Mouse (Mus musculus) liver, adult (tissue): Measurements from ENCODE around the gene Rev3l.

Source experiments
- GATA4 ChIP-seq: IDR thresholded peaks from 2 replicates; pipeline ENCODE4 v1.6.1; 2014; ENCODE audit warnings: mild to moderate bottlenecking, low read length; ENCODE audit not compliant: insufficient replicate concordance

Rev3l gene

DNA sequence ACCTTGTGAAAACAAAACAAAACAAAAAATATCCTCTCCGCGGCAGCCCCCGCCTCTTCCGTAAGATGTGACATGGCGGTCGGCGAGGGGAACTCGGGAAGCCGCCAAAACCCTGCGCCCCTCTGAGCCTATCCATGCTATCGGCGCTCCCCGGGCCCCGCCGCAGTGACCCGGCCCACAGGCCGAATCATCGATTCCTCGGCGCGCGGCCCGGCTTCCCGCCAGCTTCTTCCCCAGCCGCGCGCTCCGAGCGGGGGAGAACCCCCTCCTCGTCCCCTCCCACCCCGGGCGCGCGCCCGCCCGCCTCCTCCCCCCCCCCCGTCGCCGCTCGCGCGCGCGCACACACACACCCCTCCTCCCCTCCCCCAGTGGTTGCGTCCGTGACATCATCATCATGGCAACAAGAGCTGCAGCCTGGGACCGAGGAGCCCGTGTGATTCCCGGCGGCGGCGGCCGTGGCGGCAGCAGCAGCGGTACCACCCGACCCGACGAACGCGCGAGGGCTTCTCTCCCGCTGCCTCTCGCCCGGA is at the start of gene Rev3l:
TSS of gene Rev3l (plus strand) at position 383 of the 530 bp plus-strand sequence.
- TF ChIP-seq GATA4: peak; percentile 13; the same call in 1 of the 2 replicates

DNA sequence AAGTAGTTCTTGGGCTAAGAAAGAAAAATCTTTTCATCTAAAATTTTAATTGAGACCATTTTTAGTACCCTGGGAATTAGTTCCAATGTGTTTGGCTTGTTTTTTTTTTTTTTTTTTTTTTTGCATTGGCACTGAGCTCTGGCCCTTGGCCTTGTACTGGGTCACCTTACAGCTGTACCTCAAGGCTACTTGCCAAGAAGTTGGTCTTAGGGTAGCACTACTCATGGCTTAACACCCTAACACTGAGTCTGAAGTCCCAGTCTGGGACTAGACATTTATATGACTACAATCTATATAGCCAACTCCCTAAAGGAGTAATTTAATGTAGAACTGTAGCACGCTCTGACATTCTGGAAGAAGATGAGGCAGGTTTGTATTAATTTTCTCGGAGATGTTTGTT is 49.4 kb upstream of the Rev3l start:
- no peak for TF ChIP-seq GATA4

DNA sequence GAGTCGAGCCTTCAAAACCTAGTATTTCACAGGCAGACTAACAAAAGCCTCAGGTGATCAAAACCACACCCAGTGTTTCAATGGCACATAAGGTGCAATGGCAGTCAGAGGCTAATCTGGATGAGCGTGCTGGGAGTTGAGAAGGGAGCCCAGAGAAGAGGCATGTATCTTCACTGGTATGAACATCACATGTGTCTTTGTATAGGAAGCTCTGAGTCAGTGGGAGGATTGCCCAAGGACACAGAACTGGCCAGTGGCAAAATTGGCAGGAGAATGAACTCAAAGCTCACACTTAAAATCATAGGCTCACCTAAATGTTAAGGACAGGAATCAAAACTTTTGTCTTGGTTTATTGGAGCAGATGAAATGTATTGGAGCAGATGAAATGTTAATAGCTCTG is 48.4 kb upstream of the Rev3l start:
- no peak for TF ChIP-seq GATA4

DNA sequence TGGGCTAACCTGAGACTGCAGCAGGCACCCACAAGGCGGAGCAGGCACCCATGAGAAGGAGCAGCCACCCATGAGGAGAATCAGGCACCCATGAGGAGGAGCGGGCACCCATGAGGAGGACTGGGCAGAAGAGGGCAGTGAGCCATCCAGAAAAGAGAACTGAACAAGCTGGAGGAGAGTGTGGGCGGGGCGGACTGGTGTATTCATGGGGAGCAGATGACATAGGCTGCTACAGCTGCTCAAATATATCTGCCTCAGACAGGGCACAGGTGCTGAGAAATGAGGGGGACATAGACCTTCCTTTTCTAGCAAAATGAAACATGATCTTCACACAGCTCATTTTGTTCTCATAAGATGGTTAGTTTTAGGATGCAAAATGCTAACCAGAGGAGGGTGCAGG is 45.1 kb upstream of the Rev3l start:
- TF ChIP-seq GATA4: no peak

DNA sequence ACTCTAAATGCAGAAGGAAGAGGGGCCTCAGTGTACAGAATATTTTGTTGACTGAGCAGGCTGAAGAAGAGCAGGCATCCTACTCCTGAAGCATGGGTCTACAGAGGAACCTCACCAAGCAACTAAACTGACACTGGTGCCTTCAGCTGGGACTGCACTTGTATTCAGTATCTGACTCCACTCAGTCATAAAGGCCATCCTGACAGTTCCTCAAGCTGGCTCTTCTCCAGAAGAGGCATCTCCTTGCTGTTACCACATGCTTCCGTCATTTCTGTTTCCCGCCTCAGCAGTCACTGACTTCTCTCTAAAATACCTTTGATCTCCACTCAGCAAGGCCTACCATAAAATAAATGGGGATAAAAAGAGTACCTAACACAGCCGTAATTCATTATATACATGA is 44.1 kb upstream of the Rev3l start:
- TF ChIP-seq GATA4: no peak

DNA sequence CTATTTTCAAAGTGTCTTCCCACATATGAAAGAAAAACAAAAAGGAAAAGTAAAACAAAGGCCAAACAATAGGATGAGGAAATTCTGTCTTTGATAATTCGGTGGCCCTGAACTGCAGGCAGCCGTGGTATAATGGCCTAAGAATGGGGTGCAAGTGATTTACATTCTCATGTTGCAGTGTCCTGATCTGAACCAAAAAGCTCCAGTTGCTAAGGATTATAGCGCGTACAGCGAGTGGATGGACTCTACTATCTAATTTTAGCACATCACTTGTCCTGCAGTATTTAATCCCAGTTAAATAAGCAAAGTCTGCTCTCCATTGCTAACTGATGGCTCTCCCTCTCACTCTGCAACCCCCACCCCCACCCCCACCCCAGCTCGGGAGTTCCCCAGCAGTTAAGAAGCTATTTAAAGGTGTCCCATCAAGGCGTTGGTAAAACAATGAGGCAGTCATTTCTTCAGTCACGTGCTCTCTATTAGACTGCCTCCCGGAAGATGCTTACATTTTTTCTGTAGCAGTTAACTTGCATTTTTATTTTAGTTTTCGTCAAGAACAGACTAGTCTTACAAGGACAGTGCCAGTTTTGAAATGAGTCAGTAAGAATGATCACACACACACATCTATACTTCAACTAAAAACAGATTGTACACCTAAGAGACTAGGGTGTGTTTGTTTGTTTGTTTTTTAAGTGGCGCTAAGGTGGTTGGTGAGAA is 40.4 kb upstream of the Rev3l start:
- TF ChIP-seq GATA4: no peak

DNA sequence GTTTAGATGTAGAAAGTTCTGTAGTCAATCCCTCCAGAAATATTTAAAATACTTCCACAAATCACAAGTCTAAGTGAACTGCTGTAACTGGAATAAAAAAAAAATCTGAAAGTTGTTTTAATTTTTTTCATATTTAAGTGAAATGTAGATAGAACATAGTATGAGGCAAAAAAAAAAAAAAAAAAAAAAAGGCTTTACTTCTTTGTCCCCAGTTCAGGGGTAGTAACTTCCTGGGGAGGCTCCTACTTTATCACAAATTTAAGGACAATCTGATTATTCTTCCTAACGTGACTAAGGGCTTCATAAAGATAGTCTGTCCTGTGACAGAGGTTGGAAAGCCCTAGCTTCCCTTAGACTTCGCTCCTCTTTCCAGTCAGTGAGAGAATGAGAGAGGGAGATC is 39.8 kb upstream of the Rev3l start:
- no peak for TF ChIP-seq GATA4

DNA sequence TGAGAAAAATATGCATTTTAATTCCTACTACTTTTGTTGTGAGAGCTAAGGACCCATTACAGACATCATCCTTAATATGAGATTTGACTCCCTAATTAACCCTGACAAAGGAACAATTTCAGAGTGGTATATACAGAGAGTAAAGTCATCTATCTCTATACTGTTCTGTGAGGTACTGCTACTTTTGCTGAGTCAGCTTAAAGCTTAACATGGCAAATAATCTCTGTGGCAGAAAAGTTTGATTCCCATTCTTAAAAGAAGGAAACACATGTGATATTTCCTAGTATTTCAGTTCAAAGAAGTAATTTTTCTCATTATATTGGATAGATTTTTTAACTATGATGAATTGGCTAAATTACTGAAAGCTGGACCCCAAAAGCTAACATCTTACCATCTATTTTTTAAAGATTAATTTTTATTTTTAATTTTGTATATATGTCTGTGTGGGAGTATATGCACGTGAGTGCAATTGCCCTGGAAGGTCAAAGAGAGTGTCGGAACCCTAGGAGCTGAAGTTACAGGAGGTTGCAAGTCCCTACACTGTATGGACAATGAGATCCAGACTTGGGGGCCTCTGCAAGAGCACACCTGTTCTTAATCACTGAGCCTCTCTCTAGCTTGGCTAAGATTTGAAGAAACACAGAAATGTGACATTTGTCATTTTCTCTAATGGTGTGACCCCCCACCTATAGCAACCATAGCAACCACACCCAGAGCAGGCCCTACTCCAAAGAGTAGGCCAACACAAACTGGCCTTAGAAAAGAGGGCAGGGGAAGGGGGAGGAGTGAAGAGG is 24.0 kb upstream of the Rev3l start:
- no peak for TF ChIP-seq GATA4

DNA sequence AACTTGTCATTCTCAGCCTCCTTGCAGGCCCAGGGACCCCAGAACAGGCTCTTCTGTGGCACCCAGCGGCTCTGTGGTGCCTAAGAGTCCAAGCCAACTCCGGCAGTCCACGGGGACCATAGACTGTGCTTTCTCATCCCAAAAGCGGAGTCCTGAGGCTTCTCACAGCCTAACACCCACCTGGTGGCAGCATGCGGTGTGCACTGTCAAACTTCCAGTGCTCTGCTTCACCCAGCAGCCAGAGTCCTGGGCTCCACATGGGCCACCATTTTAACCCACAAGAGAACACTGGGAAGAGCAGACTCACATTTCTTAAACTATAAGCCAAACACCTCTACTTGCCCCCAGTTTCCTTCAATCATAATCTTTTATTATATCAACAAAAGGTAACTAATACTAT is 15.0 kb upstream of the Rev3l start:
- no peak for TF ChIP-seq GATA4

DNA sequence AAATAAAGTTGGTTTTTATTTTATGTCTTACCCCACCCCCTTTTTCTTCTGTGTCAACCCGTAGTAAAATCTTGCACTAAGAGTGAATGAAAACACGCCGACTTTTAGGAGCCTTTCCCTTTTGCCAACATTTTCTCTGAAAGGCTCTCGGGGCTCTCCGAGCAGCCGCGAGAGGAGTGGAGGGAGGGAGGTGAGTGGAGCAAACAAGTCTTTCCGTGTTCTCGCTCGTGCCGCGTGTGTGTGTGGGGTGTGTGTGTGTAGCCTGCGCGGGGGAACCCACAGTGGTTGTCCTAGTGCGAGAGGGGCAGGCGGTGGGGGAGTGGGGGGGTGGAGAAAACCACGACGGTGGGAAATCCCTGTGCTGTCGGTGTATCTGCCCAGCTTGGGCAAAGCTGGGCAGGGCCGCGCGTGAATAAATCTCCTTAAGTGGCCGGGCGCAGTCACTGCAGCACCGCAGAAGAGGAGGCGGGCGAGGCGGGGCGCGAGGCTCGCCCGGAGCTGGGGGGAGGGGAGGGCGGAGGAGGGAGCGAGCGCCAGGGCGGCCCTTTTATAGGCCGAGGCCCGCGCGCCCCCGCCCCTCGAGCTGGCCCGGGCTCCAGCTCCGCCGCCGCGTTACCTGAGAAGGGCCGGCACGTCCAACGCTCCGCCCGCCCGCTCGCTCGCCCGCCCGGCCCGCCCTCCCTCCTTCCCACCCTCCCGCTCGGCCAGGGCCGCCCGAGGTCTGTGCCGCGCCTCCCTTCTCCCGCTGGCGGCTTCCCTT is 762 bp upstream of the Rev3l start:
- no peak for TF ChIP-seq GATA4

DNA sequence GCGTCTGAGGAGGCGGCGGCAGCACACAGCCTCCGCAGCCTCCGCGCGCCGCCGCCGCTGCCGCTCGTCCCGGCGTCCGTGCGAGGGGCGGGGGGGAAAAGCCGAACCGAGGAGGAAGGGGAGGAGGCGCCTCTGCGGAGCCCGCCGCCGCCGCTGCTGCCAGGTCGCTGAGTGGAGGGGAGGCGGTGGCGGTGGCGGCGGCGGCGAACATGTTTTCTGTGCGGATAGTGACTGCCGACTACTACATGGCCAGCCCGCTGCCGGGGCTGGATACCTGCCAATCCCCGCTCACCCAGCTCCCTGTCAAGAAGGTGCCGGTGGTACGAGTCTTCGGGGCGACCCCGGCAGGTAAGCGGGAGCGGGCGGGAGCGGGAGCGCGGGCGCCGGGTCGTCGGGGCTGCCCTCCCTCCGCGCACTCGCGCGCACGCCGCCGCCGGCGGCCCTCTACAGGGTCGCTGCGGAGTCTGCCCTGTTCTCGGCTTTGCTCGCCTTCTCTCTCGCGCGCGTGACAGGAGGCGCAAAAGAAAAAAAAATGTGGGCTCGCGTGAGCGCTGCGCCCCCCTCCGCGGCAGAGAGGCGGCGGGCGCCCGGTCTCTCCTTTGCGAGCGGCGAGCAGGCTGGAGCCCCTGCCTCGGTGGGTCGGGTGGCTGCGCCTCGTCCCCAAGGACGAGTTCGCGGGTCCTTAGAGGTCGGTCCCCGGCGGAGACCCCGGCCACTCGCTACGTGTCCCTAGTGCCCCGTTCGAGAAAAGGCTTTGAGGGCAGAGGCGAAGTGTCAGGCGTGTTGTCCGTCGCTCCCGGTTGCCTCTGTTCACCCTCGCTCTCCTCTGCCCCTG is 565 bp downstream of the Rev3l start:
- TF ChIP-seq GATA4: no peak

DNA sequence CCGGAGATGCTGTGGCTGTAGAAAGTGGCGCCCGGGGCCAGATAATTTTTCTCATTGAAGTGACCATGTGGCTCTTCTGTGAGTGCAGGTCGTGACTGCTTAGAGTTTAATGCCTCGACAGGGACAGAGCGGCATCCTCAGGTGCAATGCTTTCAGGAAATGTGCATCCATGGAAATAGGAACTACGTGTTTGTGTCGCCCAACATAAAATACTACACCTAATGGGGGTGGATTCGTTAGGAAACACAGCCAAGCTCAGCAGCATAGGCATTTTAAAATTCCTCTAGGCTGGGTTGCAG is 1.1 kb downstream of the Rev3l start:
- no peak for TF ChIP-seq GATA4

DNA sequence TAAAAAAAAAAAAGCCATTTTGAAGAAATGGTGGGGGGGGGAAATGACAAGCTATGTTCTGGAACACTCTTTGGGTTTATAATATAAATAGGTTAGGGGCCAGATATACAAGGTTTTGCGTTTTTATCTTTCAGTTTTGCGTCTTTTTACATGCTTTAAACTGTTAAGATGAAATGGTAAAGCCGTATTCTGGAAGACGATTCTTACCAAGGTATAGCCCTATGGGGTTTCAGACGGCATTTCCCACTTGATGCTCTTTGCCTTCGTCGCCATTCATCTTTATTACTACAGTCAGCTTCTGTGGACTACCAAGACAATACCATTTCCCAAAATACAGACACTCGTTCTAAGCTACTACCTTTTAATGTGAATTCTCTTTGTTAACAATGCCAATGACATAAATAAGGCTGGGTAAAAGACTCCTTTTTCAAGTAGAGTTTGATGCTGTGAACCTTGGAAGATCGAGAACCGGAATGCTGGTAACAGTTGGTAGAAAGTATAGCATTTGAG is 1.6 kb downstream of the Rev3l start:
- TF ChIP-seq GATA4: no peak

DNA sequence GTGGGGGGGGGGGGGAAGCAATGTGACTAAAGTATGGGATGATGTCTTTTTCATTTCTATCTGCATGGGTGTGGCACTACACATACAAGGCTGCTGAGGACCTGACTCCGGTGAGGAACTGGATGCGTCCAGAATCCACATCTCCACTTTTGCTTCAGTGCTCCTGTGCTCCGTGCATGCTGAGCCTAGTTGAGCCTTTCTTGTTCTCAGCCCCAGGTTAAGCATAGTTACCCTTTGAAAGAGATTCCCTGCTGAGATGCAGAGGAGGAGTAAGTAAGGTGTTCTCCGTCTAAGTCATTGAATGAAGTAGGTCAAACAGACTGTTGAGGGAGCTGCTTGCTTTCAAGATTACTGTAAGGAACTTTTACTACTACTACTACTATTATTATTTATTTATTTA is 4.3 kb downstream of the Rev3l start:
- TF ChIP-seq GATA4: no peak

DNA sequence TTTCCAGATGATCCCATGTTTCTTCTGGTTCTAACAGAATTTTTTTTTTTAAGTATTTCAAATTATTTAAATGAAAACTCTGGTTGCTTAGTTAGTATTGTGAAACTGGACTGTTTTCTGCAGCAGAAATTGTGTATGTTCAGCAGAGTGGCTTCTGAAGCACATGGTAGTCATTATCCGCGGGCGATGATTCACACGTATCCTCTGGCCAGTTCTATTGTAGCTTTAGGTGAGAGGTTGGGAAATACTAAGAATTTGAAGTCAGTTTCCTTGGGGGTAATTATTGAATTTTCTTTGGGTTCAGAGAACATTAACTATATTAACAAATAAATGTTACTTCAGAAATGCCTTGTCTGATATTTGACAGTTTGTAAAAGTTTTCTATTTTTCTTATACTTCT is 10.1 kb downstream of the Rev3l start:
- no peak for TF ChIP-seq GATA4

DNA sequence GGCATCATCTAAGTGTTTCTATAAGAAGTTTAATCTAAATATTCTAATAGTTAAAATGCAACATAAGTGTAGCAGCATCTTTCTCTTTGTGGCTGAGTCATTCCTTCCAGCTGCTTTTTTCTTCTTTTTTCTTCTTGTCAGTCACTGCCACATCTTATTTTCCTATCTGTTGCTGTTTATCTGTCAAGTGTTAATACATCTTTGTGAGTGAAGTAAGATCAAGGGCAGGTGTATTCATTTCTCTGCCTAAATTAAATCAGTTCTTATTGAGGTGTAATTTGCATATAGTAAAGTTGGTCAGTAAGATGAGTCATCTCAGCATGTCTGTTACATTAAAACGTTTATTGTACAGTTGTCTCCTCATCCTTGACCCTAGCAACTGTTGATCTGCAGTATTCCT is 32.8 kb downstream of the Rev3l start:
- TF ChIP-seq GATA4: no peak
